Mouse (Mus musculus): ENCODE data around the gene Angptl2.

DNA sequence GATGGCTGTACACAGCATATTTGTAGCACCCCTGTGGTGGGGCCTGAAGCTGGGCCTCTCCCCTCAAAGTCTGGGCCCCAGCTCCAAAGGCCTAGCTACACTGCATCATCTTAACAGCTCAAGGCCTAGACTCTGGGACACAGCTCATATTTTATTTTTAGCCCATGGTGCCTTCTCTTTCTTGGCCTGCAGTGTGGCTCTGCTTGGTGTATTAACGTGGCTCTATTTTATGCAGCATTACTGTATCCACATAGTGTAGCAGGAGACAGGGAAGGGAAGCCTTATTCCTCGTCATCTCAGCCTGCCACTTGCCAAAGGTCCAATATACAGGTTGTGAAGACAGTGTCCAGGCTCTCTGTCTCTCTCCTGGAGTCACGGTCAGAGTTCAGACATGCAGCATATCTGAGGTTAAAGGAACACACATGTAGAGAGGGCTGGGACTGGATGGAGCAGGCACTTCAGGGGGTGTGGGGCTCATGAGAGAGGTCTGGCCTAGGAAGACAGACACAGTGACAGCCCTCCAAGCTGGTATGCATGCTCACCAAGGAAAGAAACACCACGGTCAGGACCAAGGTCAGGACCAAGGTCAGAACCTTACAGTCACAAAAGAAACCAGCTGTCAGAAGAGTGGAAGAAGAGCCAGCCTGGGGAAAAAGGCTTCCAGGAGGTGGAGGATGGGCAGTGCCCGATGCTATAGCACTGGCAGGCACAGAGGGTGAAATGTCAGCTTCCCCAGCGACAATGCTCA lies 52.7 kb downstream of the Angptl2 start:
- no peak for TF ChIP-seq TAL1 (IDR thresholded peaks at IDR 0.05; ENCODE audit: low read length)
- TF ChIP-seq GATA1 (IDR thresholded peaks at IDR 0.05; ENCODE audit: low read length): no peak

All from erythroblast, embryonic 14.5 days (primary cell).